Mouse (Mus musculus): ENCODE measurements at regions not wholly inside any gene's neighbourhood (a gene's known extent, or its start where the extent isn't known, plus 50 kb on each side); places are given as distances from the start of the nearest gene placed in this dataset.

- no peak for DNase-seq
Observed at GRCm38 (mm10) chr5:103374162-103374561, 50.8 kb upstream of the Ptpn13 start.

- no peak for DNase-seq
Observed at GRCm38 (mm10) chr5:103373089-103373488, 51.9 kb upstream of the Ptpn13 start.

GRCm38 (mm10) chr5:103370456-103370855 is 54.5 kb upstream of the Ptpn13 start:
- DNase-seq: no peak

- DNase-seq: no peak
Observed at GRCm38 (mm10) chr5:103368993-103369392, 56.0 kb upstream of the Ptpn13 start.

- DNase-seq: no peak
Observed at GRCm38 (mm10) chr5:103367201-103367671, 57.8 kb upstream of the Ptpn13 start.

- no peak for DNase-seq
Observed at GRCm38 (mm10) chr5:103365700-103366448, 59.1 kb upstream of the Ptpn13 start.

- DNase-seq: no peak
Observed at GRCm38 (mm10) chr5:103364791-103365699, 59.9 kb upstream of the Ptpn13 start.

- no peak for DNase-seq
Observed at GRCm38 (mm10) chr5:103360775-103361247, 64.2 kb upstream of the Ptpn13 start.

GRCm38 (mm10) chr5:103360360-103360759 is 64.6 kb upstream of the Ptpn13 start:
- no peak for DNase-seq

GRCm38 (mm10) chr5:103357558-103357957 is 67.4 kb upstream of the Ptpn13 start:
- DNase-seq: no peak

- no peak for DNase-seq
Observed at GRCm38 (mm10) chr5:103356500-103356899, 68.5 kb upstream of the Ptpn13 start.

- no peak for DNase-seq
Observed at GRCm38 (mm10) chr5:103355372-103356300, 69.4 kb upstream of the Ptpn13 start.

GRCm38 (mm10) chr5:103343869-103344268 is 81.1 kb upstream of the Ptpn13 start:
- no peak for DNase-seq

GRCm38 (mm10) chr5:103341456-103341855 is 83.5 kb upstream of the Ptpn13 start:
- DNase-seq: peak; percentile 56

- no peak for DNase-seq
Observed at GRCm38 (mm10) chr5:103340626-103341025, 84.4 kb upstream of the Ptpn13 start.

GRCm38 (mm10) chr5:103336689-103337490 is 88.1 kb upstream of the Ptpn13 start:
- DNase-seq: no peak

- no peak for DNase-seq
Observed at GRCm38 (mm10) chr5:103335916-103336688, 88.9 kb upstream of the Ptpn13 start.

- no peak for DNase-seq
Observed at GRCm38 (mm10) chr5:103326412-103326811, 98.6 kb upstream of the Ptpn13 start.

GRCm38 (mm10) chr5:103320341-103320740 is 104.7 kb upstream of the Ptpn13 start:
- DNase-seq: no peak

GRCm38 (mm10) chr5:103309806-103310525 is 98.8 kb upstream of the Mapk10 start:
- DNase-seq: no peak
